Mouse (Mus musculus): ENCODE data around the gene Fgd3.

GRCm38 (mm10) chr13:49260036-49260722 is 59.9 kb downstream of the Fgd3 start:
- TF ChIP-seq CTCF (IDR thresholded peaks at IDR 0.05; ENCODE audit: low read depth, low read length) = no peak
- TF ChIP-seq POLR2A (IDR thresholded peaks at IDR 0.05; ENCODE audit: insufficient read depth, low read length) = no peak
